Mouse (Mus musculus) regulatory T cell (primary cell): ENCODE data around the gene Slc22a23.

Experiments
- in situ Hi-C: fragments of 300-600 bp; cut with MboI, MseI; formaldehyde crosslinking; loops from one replicate; pipeline ENCODE4 v1.15.1; 2025; ENCODE audit warnings: high pct_unique_total_duplicates

The Slc22a23 gene

DNA sequence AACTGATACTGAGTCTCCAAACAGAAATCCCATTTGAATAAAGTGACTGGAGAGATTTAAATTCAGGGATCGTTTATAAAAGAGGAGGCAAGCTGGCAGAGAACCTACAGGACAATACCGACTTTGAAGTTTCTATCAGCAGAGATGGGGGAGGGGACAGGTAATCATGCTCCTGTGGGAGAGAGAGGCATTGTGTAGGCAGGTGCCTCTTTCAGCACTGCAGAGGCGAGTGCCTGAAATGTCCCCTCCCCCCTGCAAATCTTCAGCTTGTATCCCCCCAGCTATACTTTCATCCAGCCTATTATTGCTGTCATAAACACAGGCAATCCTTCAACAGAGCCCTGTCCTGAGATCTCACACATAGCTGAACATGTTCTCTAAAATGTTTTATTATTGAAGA, 43.4 kb downstream of the Slc22a23 start:
- in situ Hi-C loops, result no loop called here

DNA sequence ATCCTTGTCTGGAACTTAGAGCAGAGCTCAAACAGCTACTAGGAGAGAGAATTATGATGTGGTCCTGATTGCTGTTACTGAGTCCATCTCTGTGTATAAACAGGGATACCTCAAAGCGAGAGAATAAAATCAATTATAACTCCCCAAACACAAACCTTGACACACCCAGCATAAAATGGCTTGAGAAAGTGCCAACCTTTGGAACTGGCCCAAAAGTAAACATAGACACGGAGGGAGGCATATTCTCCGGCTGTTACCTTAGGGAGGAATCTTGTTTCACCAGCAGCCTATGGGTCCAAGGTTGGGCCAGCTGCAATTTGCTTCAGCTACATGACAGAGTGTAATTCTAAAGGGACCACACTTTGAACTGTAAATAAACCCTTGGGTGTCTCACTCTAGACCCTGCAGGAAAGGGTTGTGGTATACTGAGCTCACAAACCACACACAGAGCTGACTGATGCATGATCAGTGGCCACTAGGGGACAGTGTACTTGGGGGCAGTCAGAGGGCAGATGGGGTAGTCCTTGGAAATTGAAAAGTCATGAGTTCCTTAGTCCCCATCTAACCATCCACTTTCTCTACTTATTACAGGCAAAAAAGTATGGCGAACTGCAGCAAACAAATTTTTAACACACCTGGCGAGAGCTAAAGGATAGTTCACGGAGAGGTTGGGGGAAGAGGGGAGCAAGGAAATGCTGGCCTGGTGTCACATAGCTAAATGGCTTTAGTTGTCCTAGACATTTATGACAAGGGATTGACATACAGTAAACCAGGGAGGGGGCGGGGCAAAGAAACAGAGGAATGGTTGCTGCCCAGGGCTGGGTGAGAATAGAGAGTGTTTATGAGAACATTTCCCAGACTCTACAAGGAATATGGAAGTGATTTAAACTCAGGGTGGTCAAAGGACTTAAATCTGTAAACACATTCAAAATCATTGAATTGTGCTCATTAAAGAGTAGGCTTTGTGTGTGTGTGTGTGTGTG, 45.3 kb downstream of the Slc22a23 start:
- in situ Hi-C loops, result no loop called here

DNA sequence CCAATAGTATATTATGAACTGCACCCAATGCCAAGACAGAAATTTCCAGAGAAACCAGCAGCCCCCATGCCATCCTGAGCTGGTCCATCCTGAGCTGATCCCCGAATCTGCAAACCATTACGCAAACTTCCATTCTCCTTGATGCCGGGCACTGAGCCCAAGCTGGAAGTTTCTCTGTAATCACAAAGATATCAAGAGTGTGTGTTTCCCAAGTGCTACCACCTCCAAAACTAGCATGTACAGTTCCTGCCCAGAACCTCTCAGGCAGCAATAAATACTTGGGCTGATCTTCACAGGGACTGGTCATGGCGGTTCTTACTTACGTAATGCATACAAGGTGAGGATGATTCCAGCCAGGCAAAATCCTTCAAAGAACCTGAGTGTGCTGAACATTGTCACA, 46.3 kb downstream of the Slc22a23 start:
- in situ Hi-C loops, result no loop called here

DNA sequence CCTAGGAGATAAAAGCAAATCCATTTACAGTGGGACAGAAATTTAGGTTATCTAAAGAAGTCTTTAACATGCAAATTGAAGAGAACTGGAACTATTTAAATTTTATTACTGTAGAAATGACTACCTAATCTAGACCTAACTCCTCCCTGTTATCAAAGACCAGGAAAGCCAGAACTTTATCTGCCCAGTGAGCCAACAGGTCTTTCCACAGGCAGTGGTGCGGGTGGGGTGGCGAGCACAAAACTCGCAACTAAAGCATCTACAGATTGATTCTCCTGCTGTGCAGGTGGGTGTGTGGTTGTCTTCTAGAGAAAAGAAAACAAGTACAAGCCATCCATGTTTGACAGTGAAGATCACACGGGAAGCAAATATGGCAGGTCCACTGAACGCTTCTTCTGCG, 46.9 kb downstream of the Slc22a23 start:
- in situ Hi-C loops, result no loop called here

DNA sequence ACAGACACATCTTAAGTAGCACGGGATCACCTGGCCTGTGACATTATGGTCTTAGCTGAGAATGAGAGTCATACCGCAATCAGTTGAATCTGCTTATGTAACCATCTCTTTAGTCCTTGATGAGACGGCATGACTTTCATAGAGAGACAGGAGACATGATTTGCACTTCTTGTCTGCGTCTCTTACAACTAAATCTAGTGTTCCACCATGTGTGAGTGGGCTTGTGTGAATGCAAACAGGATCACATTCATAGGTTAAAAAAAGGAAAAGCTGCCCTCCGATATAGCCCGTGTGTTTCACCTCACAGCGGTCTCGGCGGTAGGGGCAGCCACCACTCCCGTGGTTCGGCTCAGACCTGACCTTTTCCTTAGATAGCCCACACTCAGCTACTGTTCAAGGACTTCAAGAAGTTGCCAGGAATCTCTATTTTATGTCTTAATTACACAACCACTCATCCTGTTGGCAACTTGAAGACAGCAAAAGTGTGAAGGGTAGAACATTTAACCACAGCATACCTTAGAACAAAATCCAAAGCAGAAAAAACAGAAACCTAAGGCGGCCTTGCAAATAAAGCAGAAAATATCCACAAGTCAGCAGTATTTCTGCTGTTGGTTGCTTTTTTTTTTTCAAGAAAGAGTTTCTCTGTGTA, 49.1 kb downstream of the Slc22a23 start:
- in situ Hi-C loops, result no loop called here

DNA sequence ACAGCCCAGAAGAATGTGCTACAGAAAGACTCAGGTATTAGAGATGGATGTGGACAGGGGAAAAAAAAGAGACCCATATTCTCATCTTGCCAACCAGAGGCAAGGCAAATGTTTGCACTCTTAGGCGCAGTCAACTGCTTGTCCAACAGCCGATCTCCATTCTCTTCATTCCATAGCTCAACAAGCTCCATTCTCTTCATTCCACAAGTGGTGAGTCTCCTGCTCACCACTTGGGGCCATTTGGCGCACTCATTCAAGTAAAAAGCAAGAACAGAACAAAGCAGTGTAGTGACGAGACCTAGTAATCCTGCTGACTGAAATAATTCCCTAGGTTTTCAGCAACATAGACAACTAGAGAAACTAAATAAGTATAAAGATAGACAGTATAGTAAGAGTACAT, 50.8 kb downstream of the Slc22a23 start:
- in situ Hi-C loops, result no loop called here

DNA sequence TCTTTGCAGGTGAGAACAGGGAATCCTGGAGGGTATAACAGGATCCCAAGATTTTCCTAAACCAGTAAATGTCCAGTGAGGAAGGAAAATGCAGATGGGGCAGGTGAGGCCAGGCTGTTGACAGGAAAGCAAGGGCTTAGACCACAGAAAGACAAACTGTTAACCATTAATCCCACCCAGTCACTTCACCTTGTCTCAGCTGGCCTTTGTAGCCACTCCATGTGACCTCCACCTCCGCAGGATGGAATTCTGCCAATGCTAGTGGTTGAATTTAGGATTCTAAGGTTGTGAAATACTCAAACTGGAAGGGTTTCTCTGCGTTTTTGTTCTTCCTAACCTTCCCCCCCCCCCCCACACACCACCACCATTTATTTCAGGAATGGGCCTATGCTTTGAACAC, 52.9 kb downstream of the Slc22a23 start:
- in situ Hi-C loops, result no loop called here

DNA sequence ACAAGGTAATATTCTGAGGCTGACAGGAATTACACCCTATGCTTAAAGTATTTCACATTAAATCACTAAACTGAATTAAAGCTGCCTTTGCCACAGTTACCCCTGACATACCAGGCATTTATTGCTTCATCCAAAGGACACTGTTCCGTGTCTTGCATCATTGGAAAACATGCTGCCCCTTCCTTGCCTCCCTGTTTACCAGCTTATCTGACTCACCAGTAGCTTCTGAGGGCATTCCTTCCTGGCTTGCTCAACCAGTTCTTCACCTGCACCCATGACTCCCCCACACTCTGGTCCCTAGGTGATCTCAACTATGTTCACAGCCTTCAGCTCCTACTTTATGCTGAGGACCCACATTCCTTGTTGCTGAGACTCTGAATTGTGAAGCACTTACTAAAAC, 54.6 kb downstream of the Slc22a23 start:
- in situ Hi-C loops, result no loop called here

DNA sequence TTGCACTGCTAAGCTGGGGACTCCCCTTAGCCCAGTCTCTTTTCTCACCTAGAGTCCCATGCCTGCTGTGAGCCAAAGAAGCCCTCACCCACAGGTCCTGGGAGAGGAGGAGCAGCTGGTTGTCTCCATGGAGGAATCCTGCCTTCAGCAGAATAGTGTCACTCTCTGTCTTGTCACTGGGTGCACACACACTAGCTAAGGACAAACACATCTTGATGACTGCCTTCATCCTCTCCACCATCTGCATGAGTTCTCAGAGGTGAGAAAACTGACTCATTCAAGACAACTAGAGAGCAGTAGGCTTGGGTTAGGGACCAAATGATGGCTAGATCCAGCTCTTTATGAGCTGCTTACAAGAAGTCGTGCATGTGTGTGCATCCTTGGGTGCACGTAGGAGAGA, 55.4 kb downstream of the Slc22a23 start:
- in situ Hi-C loops, result no loop called here

DNA sequence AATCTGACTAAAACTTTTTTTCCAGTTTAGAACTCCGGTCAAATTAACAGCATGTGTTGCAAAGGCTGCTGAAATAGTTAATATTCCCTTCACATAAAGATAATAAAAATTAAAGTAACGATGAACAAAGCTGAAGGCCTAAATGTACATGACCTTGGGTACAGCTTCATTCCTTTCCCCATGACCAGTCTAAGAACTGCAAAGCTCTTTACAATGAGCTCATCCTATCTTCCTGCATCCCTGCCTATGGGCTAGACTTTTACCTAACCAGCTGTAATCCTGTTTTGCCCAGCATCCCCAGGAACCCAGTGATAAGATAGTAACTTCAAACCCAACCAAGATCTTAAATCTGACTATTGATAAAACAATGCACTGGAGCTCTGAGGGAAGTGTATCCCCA, 56.9 kb downstream of the Slc22a23 start:
- in situ Hi-C loops, result no loop called here

DNA sequence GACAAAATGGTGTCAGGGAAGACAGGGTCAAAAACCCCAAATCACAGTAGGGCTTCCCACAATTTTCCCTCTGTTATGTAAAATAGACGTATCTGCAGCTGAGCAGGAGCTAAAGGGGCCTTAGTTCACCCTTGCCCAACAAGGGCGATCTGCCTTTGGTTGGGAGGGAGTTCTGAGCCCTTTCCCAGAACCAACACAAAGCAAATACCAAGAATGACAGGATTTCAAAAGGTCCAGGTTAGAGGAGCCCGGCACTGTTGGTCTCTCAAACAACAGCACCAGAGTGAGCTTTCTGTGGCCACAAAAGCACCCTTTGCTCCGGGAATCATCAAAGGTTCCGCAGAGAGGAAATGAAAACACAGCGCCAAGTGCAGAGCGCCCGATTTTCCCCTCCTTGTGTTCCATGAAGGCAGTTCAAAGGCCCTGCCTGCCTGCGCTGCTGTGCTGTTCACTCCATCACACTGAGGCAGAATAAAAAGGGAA, 57.3 kb downstream of the Slc22a23 start:
- in situ Hi-C loops, result no loop called here

DNA sequence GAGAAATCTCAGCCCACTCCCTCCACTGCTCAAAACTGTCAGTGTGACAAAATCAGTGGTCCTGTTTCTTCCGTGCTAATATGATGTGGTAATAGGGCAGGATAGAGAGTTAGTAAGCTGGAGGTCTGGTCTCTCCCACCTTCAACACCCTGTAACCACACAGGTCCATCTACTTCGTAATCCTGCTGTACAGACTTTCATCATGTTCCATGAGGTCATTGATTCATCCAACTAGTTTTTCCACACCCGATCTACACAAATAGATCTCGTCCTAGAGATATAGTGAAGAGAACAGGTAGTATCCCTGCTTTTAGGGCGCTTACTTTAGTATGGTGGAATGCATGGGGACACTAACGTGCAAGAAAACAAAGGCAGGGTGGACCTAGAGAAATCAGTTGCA, 63.6 kb downstream of the Slc22a23 start:
- in situ Hi-C loops, result no loop called here

DNA sequence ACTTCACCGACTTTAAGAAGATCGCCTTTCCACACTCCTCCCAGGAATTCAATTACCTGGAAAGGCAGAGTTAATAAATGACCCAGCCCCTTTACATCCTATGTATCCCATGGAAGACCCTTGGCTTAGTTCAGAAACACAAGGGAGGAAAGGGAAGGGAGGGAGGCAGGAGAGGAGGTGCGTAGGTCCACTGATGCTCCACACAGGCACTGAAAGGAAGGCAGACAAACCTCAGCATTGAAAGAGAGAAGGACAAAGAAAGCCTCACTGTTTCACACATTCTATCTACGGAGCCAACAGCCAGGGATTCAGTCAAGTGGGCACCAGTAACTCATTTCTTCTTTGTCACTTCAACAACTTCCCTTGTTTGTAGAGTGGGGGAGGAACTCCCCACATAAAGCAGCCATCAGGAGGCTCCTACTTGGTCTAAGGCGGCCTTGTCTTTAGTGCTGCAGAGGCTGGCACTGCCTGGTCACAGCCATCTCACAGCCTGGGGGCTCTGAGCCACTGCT, 66.2 kb downstream of the Slc22a23 start:
- in situ Hi-C loops, result loop anchor here (5.0 kb wide), 1 partner anchor 498 kb away; no protein-coding TSS in a partner anchor

DNA sequence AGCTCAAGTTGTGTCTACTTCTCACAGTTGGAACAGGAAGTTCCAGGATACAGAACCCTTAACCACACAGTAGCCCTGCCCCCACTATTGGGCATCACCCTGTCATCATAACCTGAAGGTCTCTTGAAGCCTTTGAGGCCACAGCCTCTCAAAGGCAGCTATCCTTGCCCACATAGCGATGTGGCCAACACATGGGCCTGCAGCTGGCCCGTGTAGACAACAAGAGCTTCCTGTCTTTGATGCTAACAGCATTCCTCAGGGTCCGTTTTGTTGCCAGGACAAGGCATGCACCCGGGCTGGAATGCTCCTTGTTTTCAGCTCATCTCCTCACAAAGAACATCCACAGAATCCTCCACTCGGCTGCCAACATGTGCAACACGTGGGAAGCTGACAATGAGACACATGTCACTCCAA, 66.7 kb downstream of the Slc22a23 start:
- in situ Hi-C loops, result loop anchor here (5.0 kb wide), 1 partner anchor 499 kb away; no protein-coding TSS in a partner anchor

DNA sequence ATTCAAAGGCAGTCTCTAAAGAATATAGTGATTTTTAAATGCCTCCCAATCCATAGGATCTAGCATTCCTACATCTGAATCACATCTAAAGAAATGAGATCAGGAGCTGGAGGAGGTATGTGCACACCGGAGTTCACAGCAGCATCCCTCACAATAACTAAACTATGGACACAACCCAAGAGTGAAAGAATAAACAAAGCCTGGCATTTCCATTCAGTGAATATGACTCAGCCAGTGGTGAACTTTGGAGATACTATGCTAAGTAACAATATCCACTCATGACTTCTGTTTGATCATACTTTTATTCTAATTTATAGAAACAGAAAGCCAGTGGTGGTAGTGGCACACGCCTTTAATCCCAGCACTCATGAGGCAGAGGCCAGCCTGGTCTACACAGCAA, 67.4 kb downstream of the Slc22a23 start:
- in situ Hi-C loops, result loop anchor here (5.0 kb wide), 1 partner anchor 500 kb away; no protein-coding TSS in a partner anchor

DNA sequence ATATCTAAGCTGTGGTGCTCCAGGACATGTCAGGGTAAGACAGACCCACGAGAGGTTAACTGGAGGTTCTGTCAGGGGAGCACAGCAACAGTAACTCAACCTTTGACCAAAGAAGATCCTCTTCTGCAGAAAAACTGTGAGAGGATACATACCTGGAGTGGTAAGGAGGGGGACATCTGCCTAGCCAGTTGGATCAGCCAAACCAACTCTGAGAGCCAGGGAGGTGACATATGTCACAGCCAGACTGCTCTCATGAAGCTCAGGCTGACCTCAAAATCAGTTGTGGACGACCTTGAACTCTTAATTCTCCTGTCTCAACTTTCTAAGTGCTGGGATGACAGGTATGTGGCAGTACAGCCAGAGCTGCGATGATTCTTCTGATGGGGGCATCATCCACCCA, 68.0 kb downstream of the Slc22a23 start:
- in situ Hi-C loops, result loop anchor here (5.0 kb wide), 1 partner anchor 500 kb away; no protein-coding TSS in a partner anchor

DNA sequence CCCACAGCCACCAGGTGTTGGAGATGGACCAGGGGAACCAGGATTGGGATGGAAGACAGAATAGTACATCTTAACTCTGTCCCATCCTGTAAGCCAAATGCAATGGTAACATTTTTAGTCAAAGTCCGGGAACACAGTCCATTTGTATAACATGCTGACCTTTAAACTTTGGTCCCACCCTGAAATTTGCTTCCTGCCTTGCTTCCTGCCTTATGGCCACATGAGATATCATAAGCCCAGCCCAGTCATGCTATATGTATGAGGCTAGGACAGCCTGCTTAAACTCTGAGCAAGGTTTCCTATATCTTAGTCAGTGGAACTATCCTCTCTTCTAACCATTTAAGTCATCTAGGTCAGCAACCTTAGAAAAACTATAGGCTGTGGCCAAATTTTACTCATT, 70.1 kb downstream of the Slc22a23 start:
- in situ Hi-C loops, result loop anchor here (5.0 kb wide), 2 partner anchors 77 to 502 kb away; no protein-coding TSS in a partner anchor

DNA sequence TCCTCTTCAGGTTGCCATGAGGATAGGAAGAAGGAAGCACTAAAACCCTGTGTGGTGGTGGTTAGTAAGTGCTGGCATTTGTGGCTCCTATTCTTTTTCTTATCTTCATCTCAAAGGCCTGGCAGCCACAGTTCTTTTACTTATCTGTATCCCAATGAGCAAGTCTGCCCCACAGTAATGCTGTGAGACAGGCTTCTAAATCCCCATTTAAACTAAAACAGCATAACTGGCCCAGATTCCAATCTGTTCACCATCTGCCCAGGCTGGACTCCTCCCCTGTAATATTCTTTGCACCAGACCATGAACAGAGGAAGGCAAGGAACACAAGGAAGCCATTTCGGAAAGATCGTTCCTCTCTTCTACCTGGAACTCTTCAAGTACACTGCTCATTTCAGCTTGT, 70.6 kb downstream of the Slc22a23 start:
- in situ Hi-C loops, result loop anchor here (5.0 kb wide), 1 partner anchor 78 kb away; no protein-coding TSS in a partner anchor

DNA sequence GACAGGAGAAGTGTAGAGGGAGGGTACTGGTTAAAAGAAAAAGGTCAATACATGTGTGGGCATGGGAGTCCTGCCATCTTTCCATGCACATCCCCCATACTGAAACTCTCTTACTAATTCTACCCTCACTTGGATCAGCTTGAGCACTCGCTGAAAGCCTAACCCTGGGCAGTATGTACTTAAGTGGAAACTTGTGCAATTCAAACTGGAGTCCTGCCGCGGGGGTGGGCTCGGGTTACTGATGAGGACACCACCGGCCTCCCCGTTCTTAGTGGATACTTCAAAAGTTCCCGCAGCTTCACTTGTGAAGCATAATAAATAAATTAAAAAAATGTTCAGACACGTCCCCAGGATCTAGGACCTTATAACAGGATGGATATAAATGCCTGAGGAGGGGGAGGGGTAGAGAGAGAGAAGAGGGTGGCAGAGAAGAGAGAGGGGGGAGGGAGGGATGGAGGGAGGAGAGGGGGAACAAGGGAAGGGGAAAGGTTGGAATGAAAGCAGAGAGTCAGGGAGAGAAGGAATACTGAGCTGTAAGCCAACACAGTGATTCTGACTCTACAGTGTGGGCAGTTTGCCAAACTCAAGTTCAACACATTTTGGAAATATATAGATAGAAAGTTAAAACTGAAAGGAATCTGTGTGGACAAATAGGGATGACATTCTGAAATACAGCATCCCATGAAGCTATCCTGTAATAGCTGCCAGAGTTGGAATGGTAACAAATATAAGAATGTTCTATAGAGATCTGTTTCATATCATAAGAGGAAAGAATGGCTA, 72.5 kb downstream of the Slc22a23 start:
- in situ Hi-C loops, result loop anchor here (5.0 kb wide), 1 partner anchor 80 kb away; no protein-coding TSS in a partner anchor

DNA sequence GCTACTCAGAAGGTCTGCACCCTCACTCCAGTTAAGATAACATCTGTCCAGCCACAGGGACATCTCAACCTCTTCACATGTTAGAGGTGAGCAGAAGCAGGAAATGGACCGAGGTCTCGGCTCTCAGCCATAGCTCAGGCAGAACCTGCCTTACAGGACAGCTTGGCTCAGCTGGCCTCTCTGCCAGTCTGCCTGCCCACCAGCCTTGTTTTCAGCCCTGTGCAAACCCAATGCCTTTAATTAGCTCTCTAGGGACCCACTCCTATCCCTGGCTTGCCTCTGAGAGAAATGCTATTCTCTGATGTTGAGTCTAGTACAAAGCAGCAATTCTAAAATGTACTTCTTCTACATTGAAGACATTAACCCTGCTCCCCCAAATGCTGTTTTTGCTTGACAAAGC, 73.3 kb downstream of the Slc22a23 start:
- in situ Hi-C loops, result loop anchor here (5.0 kb wide), 1 partner anchor 81 kb away; no protein-coding TSS in a partner anchor
